Mouse (Mus musculus) limb, embryonic 12.5 days (tissue): ENCODE measurements around the gene Themis. TPM values are rescaled to one million over a fixed set of nuclear protein-coding genes. Genes with fewer than 3 reads are reported as not detected.

Source experiments
- ATAC-seq: fragments of 200-750 bp; cut with Nextera tagmentation; 2 replicates; pipeline ENCODE4 v1.8.0; 2017; ENCODE audit warnings: low read depth, moderate TSS enrichment; ENCODE audit not compliant: insufficient number of reproducible peaks, insufficient read depth, low FRiP score, low TSS enrichment
- H3K27ac ChIP-seq: fragments of 300-500 bp; sonication (generic); 2 replicates; pipeline ENCODE4 v1.5.1; 2016; ENCODE audit warnings: mild to moderate bottlenecking, moderate library complexity
- H3K27me3 ChIP-seq: fragments of 300-500 bp; sonication (generic); 2 replicates; pipeline ENCODE4 v1.6.1; 2016; ENCODE audit warnings: mild to moderate bottlenecking, moderate library complexity
- H3K36me3 ChIP-seq: fragments of 300-500 bp; sonication (generic); 2 replicates; pipeline ENCODE4 v1.6.1; 2016; ENCODE audit warnings: mild to moderate bottlenecking, moderate library complexity
- H3K4me1 ChIP-seq: fragments of 300-500 bp; sonication (generic); replicated peaks from 2 replicates; pipeline ENCODE4 v1.6.1; 2016
- H3K4me2 ChIP-seq: fragments of 300-500 bp; sonication (generic); 2 replicates; pipeline ENCODE4 v1.6.1; 2016; ENCODE audit warnings: mild to moderate bottlenecking, moderate library complexity
- H3K4me3 ChIP-seq: fragments of 300-500 bp; sonication (generic); replicated peaks from 2 replicates; pipeline ENCODE4 v1.5.1; 2016; ENCODE audit warnings: mild to moderate bottlenecking
- H3K9ac ChIP-seq: fragments of 300-500 bp; sonication (generic); replicated peaks from 2 replicates; pipeline ENCODE4 v1.6.1; 2016; ENCODE audit warnings: mild to moderate bottlenecking, moderate library complexity
- H3K9me3 ChIP-seq: fragments of 300-500 bp; sonication (generic); 2 replicates; pipeline ENCODE4 v1.6.1; 2016; ENCODE audit warnings: mild to moderate bottlenecking, moderate library complexity
- WGBS: fragments of 180-500 bp; shearing (Covaris S2); methylation state at CpG from one replicate; pipeline ENCODE4 v1.1.7; 2016; 5-methylcytosine and 5-hydroxymethylcytosine counted together
- polyA plus RNA-seq: library from polyadenylated mRNA; unstranded; fragments of >200 nt; fragmentation: Nextera tagmentation; extraction: Ambion mirVana; gene quantifications from 2 replicates; pipeline ENCODE4 v1.2.1, GENCODE M21; 2016

Gene Themis
- polyA plus RNA-seq, 1 experiment from 2014 or later: not detected

GRCm38 (mm10) chr10:28805160-28805559, 137.0 kb downstream of the Themis start:
- Histone ChIP-seq H3K36me3 (no peaks in the 10 kb centered on the region), H3K9me3 (no peaks in the 10 kb centered on the region), H3K9ac (no peak overlapping the region), H3K27ac (no peak overlapping the region), H3K4me2 (no peak overlapping the region), H3K4me3 (no peak overlapping the region), H3K27me3 (no peaks in the 10 kb centered on the region), H3K4me1 (no peaks in the 10 kb centered on the region)
- no peak for ATAC-seq
- WGBS: 80% methylated on average over 3 of the region's 3 CpGs

GRCm38 (mm10) chr10:28811928-28812570, 143.9 kb downstream of the Themis start:
- no peaks in the 10 kb centered on the region for H3K27me3 ChIP-seq
- no peak overlapping the region for H3K9ac ChIP-seq
- no peaks in the 10 kb centered on the region for H3K9me3 ChIP-seq
- no peak for ATAC-seq
- H3K27ac ChIP-seq: no peak overlapping the region
- WGBS: 91% methylated on average over 5 of the region's 5 CpGs
- H3K4me3 ChIP-seq: no peak overlapping the region
- no peak overlapping the region for H3K4me2 ChIP-seq
- H3K36me3 ChIP-seq: no peaks in the 10 kb centered on the region
- H3K4me1 ChIP-seq: no peaks in the 10 kb centered on the region

GRCm38 (mm10) chr10:28812571-28812936, 144.4 kb downstream of the Themis start:
- H3K9me3 ChIP-seq: no peaks in the 10 kb centered on the region
- no peaks in the 10 kb centered on the region for H3K36me3 ChIP-seq
- no peak overlapping the region for H3K27ac ChIP-seq
- H3K27me3 ChIP-seq: no peaks in the 10 kb centered on the region
- no peak overlapping the region for H3K4me3 ChIP-seq
- ATAC-seq: no peak
- H3K4me1 ChIP-seq: no peaks in the 10 kb centered on the region
- no peak overlapping the region for H3K4me2 ChIP-seq
- no peak overlapping the region for H3K9ac ChIP-seq

GRCm38 (mm10) chr10:28816160-28816559, 148.0 kb downstream of the Themis start:
- H3K4me3 ChIP-seq: no peak overlapping the region
- WGBS: 71% methylated on average over 4 of the region's 4 CpGs
- no peaks in the 10 kb centered on the region for H3K4me1 ChIP-seq
- no peak overlapping the region for H3K9ac ChIP-seq
- ATAC-seq: no peak
- no peaks in the 10 kb centered on the region for H3K27me3 ChIP-seq
- no peak overlapping the region for H3K4me2 ChIP-seq
- H3K36me3 ChIP-seq: no peaks in the 10 kb centered on the region
- no peak overlapping the region for H3K27ac ChIP-seq
- 0 out of 2 replicates have a peak, but pooled peaks cover 3% of the 10 kb centered on the region for H3K9me3 ChIP-seq

- H3K27me3 ChIP-seq: no peaks in the 10 kb centered on the region
- H3K9me3 ChIP-seq: 0 out of 2 replicates have a peak, but pooled peaks cover 3% of the 10 kb centered on the region
- WGBS: 91% methylated on average over 3 of the region's 3 CpGs
- no peak for ATAC-seq
- no peak overlapping the region for H3K4me3 ChIP-seq
- H3K36me3 ChIP-seq: no peaks in the 10 kb centered on the region
- H3K4me1 ChIP-seq: no peaks in the 10 kb centered on the region
- no peak overlapping the region for H3K4me2 ChIP-seq
- no peak overlapping the region for H3K9ac ChIP-seq
- no peak overlapping the region for H3K27ac ChIP-seq
Measured at GRCm38 (mm10) chr10:28822320-28822719, 154.2 kb downstream of the Themis start.

GRCm38 (mm10) chr10:28842605-28843004, 174.4 kb downstream of the Themis start:
- WGBS: 62% methylated on average over 2 of the region's 2 CpGs
- Histone ChIP-seq H3K27me3 (no peaks in the 10 kb centered on the region), H3K9me3 (no peaks in the 10 kb centered on the region), H3K4me3 (no peak overlapping the region), H3K4me1 (no peaks in the 10 kb centered on the region), H3K27ac (no peak overlapping the region), H3K9ac (no peak overlapping the region), H3K36me3 (no peaks in the 10 kb centered on the region), H3K4me2 (no peak overlapping the region)
- no peak for ATAC-seq

GRCm38 (mm10) chr10:28843755-28844717, 175.9 kb downstream of the Themis start:
- no peaks in the 10 kb centered on the region for H3K9me3 ChIP-seq
- H3K9ac ChIP-seq: no peak overlapping the region
- H3K4me2 ChIP-seq: no peak overlapping the region
- ATAC-seq: no peak
- 27% methylated on average over 7 of the region's 7 CpGs for WGBS
- no peak overlapping the region for H3K4me3 ChIP-seq
- H3K4me1 ChIP-seq: no peaks in the 10 kb centered on the region
- no peaks in the 10 kb centered on the region for H3K36me3 ChIP-seq
- no peak overlapping the region for H3K27ac ChIP-seq
- H3K27me3 ChIP-seq: no peaks in the 10 kb centered on the region

- no peaks in the 10 kb centered on the region for H3K27me3 ChIP-seq
- H3K9me3 ChIP-seq: no peaks in the 10 kb centered on the region
- 93% methylated on average over 2 of the region's 2 CpGs for WGBS
- H3K4me1 ChIP-seq: no peaks in the 10 kb centered on the region
- H3K27ac ChIP-seq: no peak overlapping the region
- no peak for ATAC-seq
- H3K36me3 ChIP-seq: no peaks in the 10 kb centered on the region
- H3K4me3 ChIP-seq: no peak overlapping the region
- H3K4me2 ChIP-seq: no peak overlapping the region
- no peak overlapping the region for H3K9ac ChIP-seq
Measured at GRCm38 (mm10) chr10:28856154-28856553, 188.0 kb downstream of the Themis start.

- Histone ChIP-seq H3K36me3 (no peaks in the 10 kb centered on the region), H3K27ac (no peak overlapping the region), H3K27me3 (no peaks in the 10 kb centered on the region), H3K9me3 (no peaks in the 10 kb centered on the region), H3K9ac (no peak overlapping the region), H3K4me1 (no peaks in the 10 kb centered on the region), H3K4me3 (no peak overlapping the region), H3K4me2 (no peak overlapping the region)
- ATAC-seq: no peak
- WGBS: 64% methylated on average over 4 of the region's 4 CpGs
Measured at GRCm38 (mm10) chr10:28870580-28871354, 202.6 kb downstream of the Themis start.

- Histone ChIP-seq H3K27ac (no peak overlapping the region), H3K4me1 (no peaks in the 10 kb centered on the region), H3K9ac (no peak overlapping the region), H3K4me3 (no peak overlapping the region), H3K36me3 (no peaks in the 10 kb centered on the region), H3K4me2 (no peak overlapping the region), H3K27me3 (no peaks in the 10 kb centered on the region), H3K9me3 (no peaks in the 10 kb centered on the region)
- 88% methylated on average over 4 of the region's 4 CpGs for WGBS
- ATAC-seq: no peak
Measured at GRCm38 (mm10) chr10:28874605-28875004, 206.4 kb downstream of the Themis start.

- no peak overlapping the region for H3K27ac ChIP-seq
- H3K4me3 ChIP-seq: no peak overlapping the region
- 45% methylated on average over 1 of the region's 1 CpGs for WGBS
- H3K4me1 ChIP-seq: no peaks in the 10 kb centered on the region
- ATAC-seq: no peak
- no peaks in the 10 kb centered on the region for H3K27me3 ChIP-seq
- no peak overlapping the region for H3K9ac ChIP-seq
- H3K9me3 ChIP-seq: no peaks in the 10 kb centered on the region
- no peaks in the 10 kb centered on the region for H3K36me3 ChIP-seq
- H3K4me2 ChIP-seq: no peak overlapping the region
Measured at GRCm38 (mm10) chr10:28887643-28888042, 219.5 kb downstream of the Themis start.
